Mouse (Mus musculus) splenic B cell, adult 2 months (primary cell): ENCODE results near the gene Vamp3.

Source experiments
- DNase-seq: peaks from one replicate; pipeline ENCODE4 v3.0.0-alpha.2; 2011; ENCODE audit warnings: low read depth, low spot score
- H3K27me3 ChIP-seq: 2 replicates; pipeline ENCODE4 v1.6.1; 2012; ENCODE audit warnings: mild to moderate bottlenecking, low read length, moderate library complexity, mixed read lengths; ENCODE audit not compliant: control insufficient read depth, poor library complexity, insufficient read depth, severe bottlenecking
- H3K36me3 ChIP-seq: 2 replicates; pipeline ENCODE4 v1.6.1; 2012; ENCODE audit warnings: mild to moderate bottlenecking, low read length, moderate library complexity, mixed read lengths; ENCODE audit not compliant: control insufficient read depth, poor library complexity, insufficient read depth, severe bottlenecking

The Vamp3 gene

DNA sequence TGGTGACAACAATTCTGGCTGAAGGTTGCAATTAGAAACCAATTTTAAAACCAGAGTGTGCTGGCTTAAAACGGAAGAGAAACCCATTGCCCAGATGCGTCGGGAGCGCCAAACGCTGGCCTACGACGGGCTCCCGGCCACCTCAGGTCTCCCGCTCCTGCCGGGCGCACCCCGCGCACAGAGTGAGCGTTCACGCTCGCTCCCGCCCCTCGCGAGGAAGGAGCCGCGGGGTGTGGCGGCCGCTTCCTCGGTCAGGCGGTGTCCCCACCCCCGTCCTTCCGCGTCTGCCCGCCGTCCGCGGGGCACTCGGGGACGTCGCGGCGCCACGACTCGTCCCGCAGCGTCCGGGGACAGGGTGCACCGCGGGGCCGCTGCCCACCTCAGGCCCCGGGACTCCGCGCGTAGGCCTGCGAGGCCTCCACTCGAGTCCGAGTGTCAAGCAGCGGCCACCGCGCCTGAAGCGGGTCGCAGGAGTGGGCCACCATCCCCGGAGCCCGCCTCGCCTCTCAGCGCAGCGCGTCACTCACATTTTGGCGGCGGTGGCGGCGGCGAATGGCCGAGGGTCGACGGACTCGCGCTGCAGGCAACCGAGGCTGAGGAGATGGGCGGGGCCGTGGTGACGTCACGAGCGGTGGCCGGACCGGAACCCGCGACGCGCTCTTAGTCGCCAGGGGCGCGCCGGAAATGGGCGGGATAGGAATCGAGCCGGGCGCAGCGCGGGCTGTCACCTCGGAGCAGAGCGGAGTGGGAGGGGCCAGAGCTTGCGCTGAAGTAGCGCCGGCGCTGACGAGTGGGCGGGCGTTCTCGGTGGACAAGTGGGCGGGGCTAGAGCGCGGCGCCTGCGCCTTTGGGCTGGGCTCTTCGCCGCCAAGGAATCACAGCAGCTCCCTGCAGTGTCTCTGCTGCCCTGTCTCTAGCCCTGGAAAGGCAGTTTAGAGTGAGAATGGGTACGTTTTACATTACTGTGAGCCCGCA lies at the start of gene Vamp3:
Gene Vamp3, minus strand, starts transcription at position 617 of the 975 bp plus-strand sequence.
- no peaks in the 10 kb centered on the region for H3K27me3 ChIP-seq
- 0 out of 2 replicates have a peak, but pooled peaks cover 2% of the 10 kb centered on the region for H3K36me3 ChIP-seq
- DNase-seq = peak; percentile 100

GRCm38 (mm10) chr4:151106468-151106867 lies 48.7 kb upstream of the Vamp3 start:
- Histone ChIP-seq H3K27me3 (no peaks in the 10 kb centered on the region; the same call in 1 of the 2 replicates), H3K36me3 (no peaks in the 10 kb centered on the region)
- no peak for DNase-seq

DNA sequence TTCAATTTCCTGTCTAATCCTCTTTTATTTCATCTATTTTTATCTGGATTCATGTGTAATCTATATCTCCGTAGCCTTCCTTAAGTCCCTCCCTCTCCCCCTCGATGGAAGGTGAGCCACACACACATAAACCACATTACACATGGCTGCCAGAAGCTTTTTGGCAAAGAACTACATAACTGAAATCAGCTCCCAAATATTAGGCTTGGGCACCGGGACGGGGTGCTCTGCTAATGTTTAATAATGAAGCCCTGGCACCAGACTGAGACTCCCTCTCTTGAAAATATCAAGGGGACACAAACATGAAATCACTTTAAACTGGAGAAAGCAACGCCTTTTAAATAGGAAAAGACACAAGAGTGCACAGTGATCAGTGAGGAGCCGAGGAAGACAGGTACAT lies 48.1 kb upstream of the Vamp3 start:
- Histone ChIP-seq H3K36me3 (no peaks in the 10 kb centered on the region), H3K27me3 (no peaks in the 10 kb centered on the region; the same call in 1 of the 2 replicates)
- no peak for DNase-seq

- Histone ChIP-seq H3K36me3 (no peaks in the 10 kb centered on the region), H3K27me3 (no peaks in the 10 kb centered on the region; the same call in 1 of the 2 replicates)
- no peak for DNase-seq
Measured at GRCm38 (mm10) chr4:151104147-151104546, 46.4 kb upstream of the Vamp3 start.

DNA sequence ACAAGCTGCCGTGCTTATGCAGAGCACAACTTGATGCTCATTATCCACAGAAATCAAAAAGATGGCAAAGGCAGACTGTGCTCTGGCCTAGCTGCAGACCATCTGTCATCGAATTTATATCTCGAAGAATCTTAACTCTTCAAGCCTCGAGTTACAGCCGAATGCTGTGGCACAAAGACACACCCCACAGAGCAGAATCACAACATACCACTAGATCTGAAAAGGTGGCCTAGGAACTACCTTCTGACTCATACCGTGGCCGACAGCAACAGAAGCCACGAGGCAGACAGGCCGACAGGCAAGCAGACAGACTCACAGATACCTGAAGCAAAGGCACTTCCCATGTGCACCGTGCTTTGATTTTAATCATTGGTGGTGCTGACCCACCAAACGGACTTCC lies 45.9 kb upstream of the Vamp3 start:
- Histone ChIP-seq H3K36me3 (no peaks in the 10 kb centered on the region), H3K27me3 (no peaks in the 10 kb centered on the region; the same call in 1 of the 2 replicates)
- no peak for DNase-seq

DNA sequence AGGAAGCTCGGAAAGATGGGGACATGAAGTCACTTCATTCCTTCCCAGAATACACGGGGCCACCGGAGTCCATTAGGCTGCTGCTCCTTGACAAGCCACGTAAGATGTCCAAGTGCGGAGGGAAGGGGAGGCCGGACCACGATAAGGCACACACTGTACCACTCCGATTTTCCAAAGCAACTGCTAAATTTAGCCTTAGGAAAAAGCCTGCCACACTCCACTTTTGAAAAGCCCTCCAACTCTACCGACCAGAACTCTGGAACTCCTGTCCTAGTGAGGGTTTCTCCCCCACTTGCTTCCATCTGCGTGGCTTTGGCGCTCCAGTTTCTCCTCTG lies 39.3 kb upstream of the Vamp3 start:
- no peak for DNase-seq
- H3K27me3 ChIP-seq = no peaks in the 10 kb centered on the region; the same call in 1 of the 2 replicates
- H3K36me3 ChIP-seq = no peaks in the 10 kb centered on the region

GRCm38 (mm10) chr4:151096334-151097103 lies 38.8 kb upstream of the Vamp3 start:
- H3K27me3 ChIP-seq = no peaks in the 10 kb centered on the region
- DNase-seq = no peak
- H3K36me3 ChIP-seq = no peaks in the 10 kb centered on the region

DNA sequence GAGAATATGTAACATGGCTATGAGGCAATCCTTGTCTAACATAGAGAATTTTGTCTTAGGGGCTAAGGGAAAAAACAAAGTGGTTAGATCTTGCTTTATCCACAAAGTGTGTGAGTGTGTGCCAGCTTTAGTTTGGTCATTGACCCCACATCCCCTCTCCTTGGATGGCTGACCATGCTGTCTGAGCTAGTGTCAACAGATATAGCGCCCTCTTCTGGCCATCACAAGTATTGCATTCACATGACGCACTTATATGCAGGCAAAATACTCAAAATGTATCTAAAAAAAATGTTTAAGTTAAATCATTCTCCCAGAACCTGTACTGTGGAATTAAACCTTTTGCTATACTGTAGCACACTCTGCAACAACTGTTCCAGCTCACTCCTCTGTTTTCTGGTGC lies 37.4 kb upstream of the Vamp3 start:
- H3K36me3 ChIP-seq = no peaks in the 10 kb centered on the region
- H3K27me3 ChIP-seq = no peaks in the 10 kb centered on the region
- peak; percentile 46 for DNase-seq

- Histone ChIP-seq H3K36me3 (no peaks in the 10 kb centered on the region), H3K27me3 (no peaks in the 10 kb centered on the region)
- DNase-seq = no peak
Measured at GRCm38 (mm10) chr4:151089270-151089669, 31.5 kb upstream of the Vamp3 start, which contains the start of gene Gm13090. Gm13090 (plus strand) TSS chr4:151089570.

DNA sequence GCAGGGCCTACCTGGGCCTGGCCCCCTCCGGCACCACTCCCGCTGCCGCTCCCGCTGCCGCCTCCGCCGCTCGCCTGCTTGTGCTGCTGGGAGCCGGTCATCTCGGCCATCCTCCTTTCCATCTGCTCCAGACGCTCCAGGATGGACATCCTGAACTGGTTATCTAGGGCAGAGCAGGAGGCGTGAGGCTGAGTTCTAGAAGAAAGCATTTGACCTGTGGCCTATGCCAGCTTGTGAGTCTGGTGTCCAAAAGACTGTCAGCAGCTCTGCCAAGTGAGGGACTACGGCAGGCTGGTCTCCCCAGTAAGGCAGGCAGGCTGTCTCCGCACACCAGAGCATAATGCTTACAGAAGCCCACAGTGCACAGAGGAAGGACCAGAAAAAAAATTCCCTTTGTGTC lies 31.1 kb upstream of the Vamp3 start:
- DNase-seq = no peak
- Histone ChIP-seq H3K27me3 (no peaks in the 10 kb centered on the region), H3K36me3 (no peaks in the 10 kb centered on the region)

GRCm38 (mm10) chr4:151087358-151087757 lies 29.6 kb upstream of the Vamp3 start:
- DNase-seq = no peak
- Histone ChIP-seq H3K27me3 (no peaks in the 10 kb centered on the region), H3K36me3 (no peaks in the 10 kb centered on the region)

DNA sequence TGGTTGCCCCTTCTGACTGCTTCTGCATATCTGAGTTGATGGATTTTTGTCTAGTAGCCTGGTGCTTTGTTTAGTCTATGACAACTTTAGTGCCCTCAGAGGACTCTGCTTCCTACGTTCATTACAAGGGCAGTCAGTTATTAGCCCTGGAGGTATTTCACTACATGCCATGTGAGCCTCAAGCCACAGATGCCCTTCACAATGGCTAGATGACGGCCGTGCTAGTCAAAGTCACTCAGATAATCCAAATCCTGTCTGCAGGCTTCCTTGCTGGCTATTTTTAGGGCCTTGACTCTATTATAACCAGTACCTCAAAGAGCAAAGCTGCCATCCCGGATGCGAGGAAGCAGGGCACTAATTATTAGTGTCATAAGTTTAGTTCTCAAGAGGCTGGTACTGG lies 25.3 kb upstream of the Vamp3 start:
- H3K36me3 ChIP-seq = no peaks in the 10 kb centered on the region
- no peak for DNase-seq

GRCm38 (mm10) chr4:151081977-151082376 lies 24.2 kb upstream of the Vamp3 start:
- no peaks in the 10 kb centered on the region for H3K36me3 ChIP-seq
- no peaks in the 10 kb centered on the region for H3K27me3 ChIP-seq
- DNase-seq = no peak

More for the DNA sequence above, 25.3 kb upstream of the Vamp3 start:
- no peaks in the 10 kb centered on the region for H3K27me3 ChIP-seq

GRCm38 (mm10) chr4:151081355-151081754 lies 23.6 kb upstream of the Vamp3 start:
- H3K36me3 ChIP-seq = no peaks in the 10 kb centered on the region
- no peaks in the 10 kb centered on the region for H3K27me3 ChIP-seq
- DNase-seq = no peak

DNA sequence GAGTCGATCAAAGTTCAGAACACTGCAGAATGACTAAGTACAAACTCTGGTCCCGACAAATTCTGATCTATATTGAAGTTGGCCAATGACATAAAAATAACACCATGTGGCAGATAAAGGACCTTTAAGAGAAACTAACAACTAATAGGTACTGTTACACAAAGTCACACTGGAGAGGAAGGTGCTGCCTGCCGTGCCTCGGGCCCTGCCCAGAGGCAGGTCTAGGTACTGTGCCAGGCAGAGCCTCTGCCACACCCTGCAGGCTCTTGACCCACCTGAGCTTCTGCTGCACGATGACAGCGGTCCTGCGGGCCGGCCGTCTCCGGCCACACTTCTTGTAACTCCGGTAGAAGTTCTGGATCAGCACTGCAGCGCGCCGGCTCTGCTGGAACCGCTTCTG lies 17.1 kb upstream of the Vamp3 start:
- DNase-seq = no peak
- H3K27me3 ChIP-seq = no peaks in the 10 kb centered on the region
- H3K36me3 ChIP-seq = no peaks in the 10 kb centered on the region
